Mouse (Mus musculus) heart, adult 9 months (tissue): ENCODE measurements at regions not wholly inside any gene's neighbourhood (a gene's known extent, or its start where the extent isn't known, plus 50 kb on each side); places are given as distances from the start of the nearest gene placed in this dataset.
"Not testable (repeated sequence)": the region's sequence is repeated elsewhere in the genome, so short reads cannot be mapped to it uniquely, and the experiment has no call there.

Experiments
- DNase-seq, 2 experiments: peaks; one replicate each; pipeline ENCODE4 v3.0.0; 2022; ENCODE audit warnings: low spot score in 2 of 2

- DNase-seq, result no peak
Observed at GRCm38 (mm10) chr3:8310379-8311128, 1299.3 kb downstream of the Zfp704 start.

GRCm38 (mm10) chr3:8307296-8307695 is 1302.6 kb downstream of the Zfp704 start:
- no peak for DNase-seq

- no peak for DNase-seq
Observed at GRCm38 (mm10) chr3:8304784-8305183, 1305.1 kb downstream of the Zfp704 start.

GRCm38 (mm10) chr3:8293036-8293435 is 1316.8 kb downstream of the Zfp704 start:
- DNase-seq, result no peak

DNA sequence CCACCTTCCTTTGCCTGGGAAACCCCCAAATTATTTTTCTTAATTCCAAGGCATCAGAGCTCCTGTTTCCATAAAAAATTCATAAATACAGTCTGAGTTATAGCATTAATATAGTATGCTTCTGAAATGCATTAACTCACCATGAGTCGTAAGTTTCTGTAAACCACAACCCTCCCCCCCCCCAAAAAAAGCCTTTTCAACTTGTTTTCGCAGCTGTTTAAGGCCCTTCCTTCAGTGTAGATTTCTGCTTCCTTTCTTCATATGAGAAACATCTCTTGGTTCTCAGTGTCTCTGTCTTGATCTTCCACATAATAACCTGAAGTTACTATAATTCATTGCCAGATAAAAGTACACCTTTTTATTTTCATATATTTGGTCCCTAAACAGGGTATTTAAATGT is 1320.3 kb downstream of the Zfp704 start:
- DNase-seq, result no peak

- no peak for DNase-seq
Observed at GRCm38 (mm10) chr3:8288437-8288836, 1321.4 kb downstream of the Zfp704 start.

- no peak for DNase-seq
Observed at GRCm38 (mm10) chr3:8284655-8285428, 1325.0 kb downstream of the Zfp704 start.

DNA sequence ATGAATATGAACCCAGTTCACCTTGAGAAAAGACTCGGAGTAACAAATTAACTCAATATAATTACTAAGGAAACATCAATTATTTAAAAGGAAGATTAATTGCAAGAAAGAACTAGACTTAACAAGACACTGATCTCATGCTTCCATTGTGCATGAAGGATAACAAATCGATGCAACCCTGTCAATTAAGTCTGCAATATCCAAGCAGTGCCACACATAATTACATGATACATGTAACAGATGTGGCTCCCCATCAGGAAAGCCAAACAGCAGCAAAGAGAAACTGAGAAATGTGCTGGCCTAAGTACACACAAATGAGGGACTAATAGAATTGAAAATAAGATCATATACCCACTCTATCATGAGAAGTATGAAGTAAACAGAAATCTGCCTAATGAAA is 1327.5 kb downstream of the Zfp704 start:
- no peak for DNase-seq

DNA sequence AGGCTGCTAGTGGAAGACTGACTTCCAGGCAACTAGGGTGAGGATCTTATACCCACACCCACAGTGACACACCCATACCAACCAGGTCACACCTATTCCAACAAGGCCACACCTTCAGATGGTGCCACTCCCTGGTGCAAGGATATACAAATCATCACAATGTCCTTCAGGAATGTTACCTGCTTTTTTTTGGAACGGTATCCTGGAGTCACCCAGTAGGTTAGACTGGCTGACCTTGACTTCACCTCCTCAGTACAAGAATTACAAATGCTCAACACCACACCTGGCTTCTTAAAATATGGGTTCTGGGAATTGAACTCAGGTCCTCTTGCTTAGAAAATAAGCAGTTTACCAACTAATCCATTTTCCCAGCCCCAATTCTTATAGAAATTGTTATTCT is 1333.2 kb downstream of the Zfp704 start:
- no peak for DNase-seq

GRCm38 (mm10) chr3:8270935-8271298 is 1339.0 kb downstream of the Zfp704 start:
- no peak for DNase-seq

GRCm38 (mm10) chr3:8270009-8270934 is 1339.6 kb downstream of the Zfp704 start:
- no peak for DNase-seq

GRCm38 (mm10) chr3:8265783-8266182 is 1344.1 kb downstream of the Zfp704 start:
- DNase-seq, result no peak

DNA sequence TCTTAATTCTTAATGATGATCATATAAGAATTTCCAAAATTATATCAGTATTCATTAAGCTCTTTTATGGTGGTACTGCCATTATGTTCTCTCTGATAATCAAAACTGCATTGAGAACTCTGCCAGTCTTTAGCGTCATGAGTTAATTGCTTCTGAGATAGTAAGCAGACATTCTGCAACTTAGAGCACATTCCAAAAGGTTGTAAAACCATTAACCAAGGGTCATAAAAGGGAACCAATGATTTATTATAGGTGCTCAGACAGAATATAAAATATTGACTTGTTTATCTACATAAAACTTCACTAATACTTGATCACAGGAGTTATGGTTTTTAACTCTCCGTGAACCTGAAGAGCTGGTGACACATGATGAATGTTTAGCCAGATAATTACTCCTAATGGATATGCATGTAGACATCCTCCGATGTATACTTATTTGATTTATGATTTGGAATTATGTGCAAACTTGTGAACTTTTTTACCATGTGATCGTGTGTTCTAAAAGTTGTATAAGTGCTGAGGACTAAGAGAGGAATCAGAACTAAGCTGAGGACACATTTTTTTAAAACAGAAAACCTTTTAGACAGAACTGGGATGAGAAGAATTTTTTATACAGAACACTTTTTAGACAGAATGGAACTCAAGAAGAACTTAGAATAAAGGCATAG is 1345.4 kb downstream of the Zfp704 start:
- no peak for DNase-seq

- peak in 1 of 2 experiments; percentile 10 for DNase-seq
Observed at GRCm38 (mm10) chr3:8257293-8257692, 1352.6 kb downstream of the Zfp704 start.

DNA sequence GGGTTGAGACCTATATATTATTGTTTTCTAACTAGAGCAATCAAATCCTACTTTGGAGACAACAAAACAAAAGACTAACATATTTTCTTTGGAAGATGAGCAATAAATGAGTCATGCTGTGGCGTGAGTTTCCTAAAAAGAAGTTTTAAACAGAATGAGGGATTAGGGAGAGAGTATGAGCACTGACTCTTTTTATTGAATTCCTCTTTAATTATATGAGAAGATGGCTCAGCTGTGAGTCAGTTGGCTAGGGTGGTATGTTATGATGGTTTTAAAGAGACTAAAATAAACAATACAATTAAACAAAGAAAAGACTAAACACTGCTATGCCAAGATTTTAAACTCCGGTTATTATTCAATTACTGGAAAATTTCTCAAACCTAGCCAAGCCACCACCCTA is 1357.6 kb downstream of the Zfp704 start:
- no peak for DNase-seq

DNA sequence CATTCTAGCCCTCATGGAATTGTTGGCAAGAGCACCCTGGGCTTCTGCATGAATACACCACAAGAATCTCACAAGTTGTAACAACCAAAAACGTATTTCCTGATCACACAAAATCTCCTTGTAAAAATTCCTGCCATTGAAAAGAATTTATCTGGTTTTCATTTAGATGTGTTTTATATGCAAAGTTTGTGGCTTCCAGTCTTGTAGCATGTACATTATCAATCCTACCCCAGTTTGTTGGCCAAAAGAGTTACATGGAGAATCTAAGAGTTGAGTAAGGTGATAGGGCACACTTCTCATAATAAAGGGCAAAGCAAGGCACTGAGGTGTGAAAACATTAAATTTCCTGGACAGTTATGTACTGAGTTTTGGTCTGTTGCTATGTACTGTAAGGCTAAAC is 1361.0 kb downstream of the Zfp704 start:
- no peak for DNase-seq

DNA sequence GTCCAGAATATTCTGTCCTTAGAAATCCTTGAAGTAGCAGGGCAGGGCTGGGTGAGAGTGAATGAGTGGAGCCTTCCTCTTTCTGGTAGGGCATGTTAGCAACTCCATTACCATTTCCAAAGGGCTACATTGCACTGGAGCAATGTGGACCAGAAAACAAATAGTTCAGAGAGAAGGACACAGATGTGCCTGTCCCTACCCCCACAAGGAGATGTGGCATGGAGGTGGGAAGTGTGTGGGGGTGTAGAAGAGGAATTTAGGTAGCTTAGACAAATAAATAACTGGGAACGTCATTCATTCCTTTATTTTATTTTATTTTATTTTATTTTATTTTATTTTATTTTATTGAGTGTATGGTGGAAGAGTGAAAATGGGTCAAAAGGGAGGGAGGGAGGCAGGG is 1364.1 kb downstream of the Zfp704 start:
- DNase-seq, result peak; percentile 51 to 63

DNA sequence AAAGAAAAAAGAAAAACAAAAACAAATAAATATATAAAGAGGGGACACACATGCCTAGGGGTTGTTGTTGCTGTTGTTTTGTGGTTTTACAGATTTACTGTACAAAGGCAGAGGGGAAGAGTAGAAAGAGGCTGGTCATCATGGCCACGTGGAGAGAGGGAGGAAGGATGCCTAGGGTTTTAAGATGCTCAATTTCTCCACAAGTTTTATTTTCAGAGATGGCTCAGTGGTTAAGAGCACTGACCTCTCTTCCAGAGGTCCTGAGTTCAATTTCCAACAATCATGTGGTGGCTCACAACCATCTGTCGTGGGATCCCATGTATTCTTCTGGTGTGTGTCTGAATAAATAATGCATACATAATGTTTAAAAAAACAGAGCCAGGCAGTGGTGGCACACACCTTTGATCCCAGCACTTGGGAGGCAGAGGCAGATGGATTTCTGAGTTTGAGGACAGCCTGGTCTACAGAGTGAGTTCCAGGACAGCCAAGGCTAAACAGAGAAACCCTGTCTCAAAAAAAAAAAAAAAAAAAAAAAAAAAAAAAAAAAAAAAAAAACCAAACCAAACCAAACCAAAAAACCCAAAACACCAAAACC is 1364.6 kb downstream of the Zfp704 start:
- DNase-seq, result peak; percentile 31 to 32

- DNase-seq, result not testable (repeated sequence)
Observed at GRCm38 (mm10) chr3:8244526-8245194, 1365.2 kb downstream of the Zfp704 start.

DNA sequence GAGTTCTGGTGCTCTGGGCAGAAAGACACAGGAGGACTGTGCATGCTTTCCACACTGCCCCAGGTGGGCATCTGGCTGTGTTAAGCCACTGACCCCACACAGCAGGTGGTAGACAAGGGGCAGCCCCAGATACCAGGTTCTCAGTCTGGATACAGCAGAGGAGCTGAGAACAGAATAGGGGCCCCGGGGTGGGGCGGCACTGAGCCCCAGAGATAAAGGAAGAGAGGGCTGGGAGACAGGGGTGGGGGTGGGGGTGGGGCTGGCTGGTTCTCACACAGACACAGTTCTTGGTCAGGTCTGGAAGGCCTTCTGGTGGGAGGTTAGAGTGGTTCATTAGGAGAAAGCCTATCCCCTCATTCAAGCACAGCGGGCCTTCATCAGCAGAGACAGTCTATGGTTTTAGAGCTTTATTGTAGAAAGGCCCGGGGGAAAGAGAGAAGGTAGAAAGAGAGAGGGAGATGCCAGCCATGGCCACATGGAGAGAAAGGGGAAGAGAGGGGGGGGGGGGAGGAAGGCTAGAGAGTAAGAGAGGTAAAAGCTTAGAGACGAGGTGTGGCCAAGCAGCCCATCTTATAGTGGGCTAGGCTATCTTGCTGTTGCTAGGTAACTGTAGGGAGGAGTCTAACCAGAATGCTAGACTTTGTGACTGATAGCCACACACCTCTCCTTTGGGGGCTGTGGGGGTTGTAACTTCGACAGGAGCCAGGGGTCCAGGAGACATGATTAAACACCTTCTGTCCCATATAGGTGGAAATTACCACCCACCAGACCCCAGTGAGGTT is 1403.1 kb downstream of the Zfp704 start:
- DNase-seq, result no peak
